Mouse (Mus musculus) heart, postnatal 4 days (tissue): ENCODE measurements at regions not wholly inside any gene's neighbourhood (a gene's known extent, or its start where the extent isn't known, plus 50 kb on each side); places are given as distances from the start of the nearest gene placed in this dataset.

Experiments
- DNase-seq: peaks from one replicate; pipeline ENCODE4 v3.0.0; 2021

- DNase-seq = no peak
Measured at GRCm38 (mm10) chr5:119944371-119944770, 111.9 kb downstream of the Tbx5 start.

GRCm38 (mm10) chr5:119948399-119948798 lies 115.9 kb downstream of the Tbx5 start:
- no peak for DNase-seq

GRCm38 (mm10) chr5:119952085-119952484 lies 119.6 kb downstream of the Tbx5 start:
- DNase-seq = no peak

- DNase-seq = no peak
Measured at GRCm38 (mm10) chr5:119953189-119953588, 120.7 kb downstream of the Tbx5 start.

DNA sequence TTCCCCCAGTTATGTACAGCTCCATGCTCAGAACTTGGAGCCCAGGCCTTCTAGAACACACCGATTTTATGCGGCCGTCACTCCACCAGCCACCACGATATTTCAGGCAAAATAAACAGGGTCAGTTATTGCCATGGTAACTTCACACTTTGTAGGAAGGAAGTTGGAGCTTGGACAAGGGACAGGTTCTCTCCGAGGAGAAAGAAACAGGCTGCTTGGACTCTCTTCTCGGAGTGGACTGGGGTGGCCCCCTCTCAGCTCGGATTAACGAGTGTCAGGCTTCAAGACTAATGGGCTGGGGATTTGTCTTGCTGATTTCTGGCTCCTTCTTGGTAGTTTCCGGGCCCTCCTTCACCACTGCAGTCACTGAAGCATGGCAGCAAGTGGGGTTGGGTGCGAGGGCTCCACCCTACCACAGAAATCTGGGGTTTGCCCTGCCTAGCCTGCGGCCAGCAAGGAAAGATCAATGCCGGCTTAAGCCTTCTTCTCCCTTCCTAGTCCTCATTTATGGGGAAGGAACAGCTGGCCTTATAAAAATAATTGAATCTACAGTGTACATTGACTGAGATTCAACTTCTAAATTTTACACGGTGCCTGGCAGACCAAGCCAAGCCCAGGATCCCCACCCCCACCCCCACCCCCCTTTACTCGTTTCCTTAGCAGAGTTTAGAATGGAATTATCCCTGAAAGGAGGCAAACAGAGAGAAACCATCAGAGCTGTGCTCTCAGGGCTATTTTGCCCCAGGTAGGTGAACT lies 121.5 kb downstream of the Tbx5 start:
- no peak for DNase-seq

DNA sequence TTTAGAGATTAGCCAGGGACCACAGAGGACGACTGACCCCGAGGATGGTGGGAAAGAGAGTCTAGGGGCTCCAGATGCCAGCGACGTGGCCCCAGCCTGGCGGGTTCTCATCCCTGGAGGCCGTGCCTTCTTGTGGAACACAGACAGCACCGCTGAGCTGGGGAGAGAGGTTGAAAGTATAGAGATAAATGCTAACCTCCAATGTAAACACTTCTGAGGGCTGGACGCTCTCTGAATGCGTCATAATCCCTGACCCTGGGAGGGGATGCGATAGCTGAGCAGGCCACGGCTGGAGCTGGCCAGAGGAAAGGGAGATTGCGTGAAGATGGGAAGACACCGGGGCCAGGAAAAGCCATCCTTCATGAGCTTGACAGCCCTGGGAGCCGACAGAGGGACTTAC lies 126.5 kb downstream of the Tbx5 start:
- no peak for DNase-seq

GRCm38 (mm10) chr5:119964751-119965150 lies 132.3 kb downstream of the Tbx5 start:
- DNase-seq = no peak

- DNase-seq = no peak
Measured at GRCm38 (mm10) chr5:119971286-119971685, 138.8 kb downstream of the Tbx5 start.

DNA sequence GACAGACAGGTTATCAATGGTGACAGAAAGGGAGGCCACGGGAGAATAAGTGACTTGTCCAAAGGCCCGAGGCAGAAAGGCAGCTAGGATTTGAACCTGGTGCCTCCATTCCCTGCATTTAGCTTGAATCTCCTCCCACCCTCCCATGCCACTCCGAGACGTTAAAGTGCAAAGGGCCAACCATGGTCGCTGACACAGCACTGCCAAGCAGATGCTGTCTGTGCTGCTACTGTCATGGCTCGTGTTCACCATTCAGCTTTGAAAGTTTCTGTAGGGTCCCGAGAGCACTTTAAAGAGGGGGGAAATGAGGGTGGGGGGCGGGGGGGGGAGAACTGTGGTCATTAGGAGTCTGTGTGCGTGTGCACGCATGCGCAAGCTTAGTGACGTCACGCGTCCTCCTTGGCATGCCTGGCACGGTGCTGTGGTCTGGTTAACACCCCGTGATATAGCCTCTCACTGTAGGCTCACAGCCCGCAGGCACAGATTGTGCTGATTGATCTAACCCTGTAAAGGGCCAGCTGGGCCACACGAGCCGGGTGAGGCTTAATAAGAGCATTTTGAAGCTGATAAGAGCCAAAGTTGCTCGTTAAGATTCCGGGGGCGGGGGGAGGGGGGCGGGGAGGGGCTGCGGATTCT lies 140.5 kb downstream of the Tbx5 start:
- DNase-seq = peak; percentile 63

DNA sequence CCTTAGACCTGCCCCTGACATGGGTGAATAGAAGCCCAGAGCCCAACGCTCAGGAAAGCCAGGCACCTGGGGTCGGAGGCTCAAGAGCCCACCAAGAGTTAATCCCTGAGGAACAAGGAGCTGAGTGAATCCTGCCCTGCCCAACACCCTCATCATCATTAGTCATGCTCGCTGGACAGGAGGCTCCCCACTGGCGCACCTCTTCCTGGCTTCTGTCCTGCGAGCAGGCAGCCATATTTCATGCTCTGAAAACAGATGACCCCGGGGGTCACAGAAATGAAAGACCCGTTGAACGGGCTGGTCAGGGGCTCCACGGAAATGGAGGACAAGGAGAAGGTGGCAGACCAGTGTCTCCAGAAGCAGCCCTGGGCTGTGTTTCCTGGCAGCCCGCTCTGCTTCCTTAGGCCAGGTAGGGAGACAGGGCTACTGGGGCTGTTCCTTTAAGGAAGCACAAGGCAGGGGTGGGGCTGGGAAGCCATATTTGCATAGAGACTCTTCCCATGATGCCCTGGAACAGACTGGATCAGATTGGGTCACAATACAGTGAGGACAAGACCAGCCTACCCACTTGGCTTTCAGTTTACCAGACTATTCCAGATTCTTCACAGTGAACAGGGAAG lies 138.1 kb upstream of the Rbm19 start:
- no peak for DNase-seq

GRCm38 (mm10) chr5:119981111-119981807 lies 135.0 kb upstream of the Rbm19 start:
- DNase-seq = no peak

DNA sequence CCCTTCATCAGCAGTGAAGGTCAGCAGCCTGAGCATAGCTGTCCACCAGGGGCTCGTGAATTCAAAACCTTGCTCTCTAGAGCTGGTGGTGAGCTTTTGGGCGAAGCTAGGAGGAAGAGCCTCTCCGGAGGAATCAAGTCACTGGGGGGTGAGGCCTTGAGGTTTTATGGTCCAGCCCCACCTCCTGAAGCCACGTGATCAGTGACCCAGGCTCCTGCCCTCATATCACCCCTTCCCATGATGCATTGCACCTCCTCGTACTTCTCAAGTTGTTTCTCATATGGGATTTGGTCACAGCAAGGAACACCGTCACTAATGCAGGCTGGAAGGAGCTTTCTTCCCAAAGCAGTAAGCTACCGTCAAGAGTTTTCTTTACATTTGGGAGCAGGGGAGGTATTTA lies 132.1 kb upstream of the Rbm19 start:
- DNase-seq = no peak

DNA sequence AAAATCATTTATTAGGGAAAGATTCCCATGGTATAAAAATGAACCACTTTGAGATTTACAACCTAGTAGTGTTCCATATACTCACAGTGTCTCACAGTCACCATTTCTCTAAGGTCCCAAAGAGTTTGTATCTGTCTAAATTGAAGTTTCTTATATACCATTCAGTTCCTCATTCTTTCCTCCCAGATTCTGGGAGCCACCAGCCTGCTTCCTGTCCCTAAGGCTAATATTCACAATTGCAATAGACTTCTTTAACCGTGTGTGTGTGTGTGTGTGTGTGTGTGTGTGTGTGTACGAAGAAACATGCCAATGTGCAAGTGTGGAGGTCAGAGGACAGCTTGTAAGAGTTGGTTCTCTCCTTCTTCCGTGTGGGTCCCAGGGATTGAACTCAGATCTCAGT lies 124.1 kb upstream of the Rbm19 start:
- DNase-seq = no peak

DNA sequence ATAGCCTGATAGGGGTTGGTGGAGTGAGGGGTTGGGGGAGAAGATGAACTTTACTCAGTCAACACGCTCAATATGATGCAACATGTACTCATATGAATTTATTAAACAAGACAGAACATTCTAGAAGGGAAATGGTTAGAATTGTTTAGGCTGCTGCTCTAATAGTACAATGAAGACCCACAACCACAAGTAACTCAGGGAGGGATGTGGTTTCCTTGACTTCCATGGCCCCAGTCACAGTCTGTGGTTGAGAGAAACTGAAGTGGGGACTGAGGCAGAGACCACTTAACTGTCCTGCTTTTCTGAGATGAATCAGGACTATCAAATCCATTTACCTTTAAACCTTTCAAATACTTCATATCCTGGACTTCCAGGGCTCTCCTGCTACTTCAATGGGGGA lies 120.5 kb upstream of the Rbm19 start:
- DNase-seq = no peak

DNA sequence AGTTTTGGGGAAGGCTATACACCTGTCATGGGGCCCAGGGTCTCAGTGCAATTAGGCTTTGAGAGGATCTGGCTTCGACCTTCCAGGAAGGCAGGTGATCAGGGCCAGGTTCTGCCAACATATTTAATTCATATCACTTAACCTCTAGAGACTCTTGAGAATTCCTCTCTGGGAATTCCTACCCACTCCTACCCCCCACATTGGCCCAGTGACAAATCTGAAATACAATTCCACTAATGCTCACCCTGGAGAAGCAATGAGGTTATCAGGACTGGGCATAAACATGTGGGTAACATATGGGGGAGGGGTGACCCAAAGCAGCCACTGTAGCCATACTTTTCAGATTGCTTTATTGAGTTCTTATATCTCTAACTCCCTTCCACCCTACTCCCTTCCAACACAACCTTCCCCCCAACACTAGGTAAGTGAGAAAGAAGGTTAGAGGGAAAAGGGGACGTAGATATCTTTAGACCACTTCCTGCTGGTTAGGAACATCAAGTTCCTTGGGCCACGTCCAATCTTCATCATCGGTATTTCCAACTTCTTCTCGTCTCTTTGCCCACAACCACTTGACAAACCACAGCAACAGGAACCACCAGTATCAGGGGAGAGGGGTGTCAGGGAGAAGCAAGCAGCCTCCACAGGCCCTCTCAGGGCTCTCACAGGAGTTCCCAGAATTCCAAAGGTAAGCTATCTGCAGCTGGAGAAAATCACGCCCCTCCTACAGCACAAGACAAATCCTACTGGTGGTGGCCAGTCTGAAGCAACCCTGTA lies 110.4 kb upstream of the Rbm19 start:
- peak; percentile 42 for DNase-seq

- no peak for DNase-seq
Measured at GRCm38 (mm10) chr5:120007738-120008137, 108.5 kb upstream of the Rbm19 start.

DNA sequence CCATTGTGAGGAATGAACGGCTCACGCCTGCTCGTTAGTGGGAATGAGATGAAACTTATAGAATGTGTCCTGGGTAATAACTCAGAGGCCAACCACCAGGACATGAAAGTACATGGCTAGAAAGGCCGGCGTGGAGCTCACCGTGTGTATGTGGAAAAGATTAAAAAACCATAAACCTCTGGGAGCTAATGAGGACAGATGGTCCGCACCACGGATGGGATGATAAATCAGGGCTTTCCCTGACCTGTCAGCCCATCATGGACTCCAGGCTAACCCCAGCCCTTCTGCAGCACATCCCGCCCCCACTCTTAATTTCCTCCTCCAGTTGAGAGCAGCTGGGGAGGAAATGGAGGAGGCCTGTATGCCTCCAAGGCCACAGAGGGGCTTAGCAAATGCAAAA lies 108.0 kb upstream of the Rbm19 start:
- DNase-seq = no peak

GRCm38 (mm10) chr5:120015417-120015816 lies 100.8 kb upstream of the Rbm19 start:
- peak; percentile 17 for DNase-seq

DNA sequence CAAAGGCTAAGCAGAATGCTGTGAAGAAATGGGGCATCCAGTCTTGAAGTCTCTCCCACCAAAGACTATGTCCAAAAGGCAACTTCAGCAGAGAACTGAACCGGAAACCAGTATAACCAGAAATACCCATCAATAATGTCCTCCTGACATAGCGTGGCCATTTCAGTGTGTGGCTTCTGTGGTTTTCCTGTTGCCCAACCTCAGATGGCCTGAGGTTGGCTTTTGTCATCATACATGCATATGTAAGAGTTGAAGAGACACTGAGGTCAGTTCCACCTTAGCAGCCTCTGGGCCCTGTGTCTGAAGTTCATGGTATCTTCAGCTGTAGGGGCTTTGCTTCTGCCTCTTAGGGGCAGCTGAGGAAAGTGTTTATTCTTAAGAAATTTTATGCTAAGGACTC lies 98.1 kb upstream of the Rbm19 start:
- no peak for DNase-seq

DNA sequence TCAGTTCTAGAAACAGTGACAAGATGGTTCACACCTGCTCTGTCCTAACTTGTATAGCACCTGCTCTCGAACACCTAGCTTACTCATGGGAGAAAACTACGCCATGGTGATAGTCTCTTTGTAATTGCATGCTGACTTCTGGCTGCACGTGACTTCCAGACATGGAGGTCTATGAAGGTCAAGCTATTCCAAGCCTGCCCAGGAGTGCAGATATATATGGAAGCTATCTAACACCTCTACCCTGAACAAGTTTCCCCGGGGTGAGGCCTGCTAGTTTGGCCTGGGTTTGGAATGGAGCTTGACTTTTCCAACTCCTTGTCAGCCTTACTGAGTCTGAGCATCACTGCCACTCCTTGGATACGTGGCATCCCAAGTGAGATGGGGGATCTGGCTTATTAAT lies 95.5 kb upstream of the Rbm19 start:
- peak; percentile 6 for DNase-seq

GRCm38 (mm10) chr5:120022276-120022675 lies 94.0 kb upstream of the Rbm19 start:
- DNase-seq = no peak

- DNase-seq = no peak
Measured at GRCm38 (mm10) chr5:120024071-120024470, 92.2 kb upstream of the Rbm19 start.

GRCm38 (mm10) chr5:120025212-120025611 lies 91.1 kb upstream of the Rbm19 start:
- DNase-seq = no peak
